Mouse (Mus musculus) CH12.LX (cell line): ENCODE measurements at regions not wholly inside any gene's neighbourhood (a gene's known extent, or its start where the extent isn't known, plus 50 kb on each side); places are given as distances from the start of the nearest gene placed in this dataset.

Experiments used
- CHD2 ChIP-seq: IDR thresholded peaks from 2 replicates; pipeline ENCODE4 v1.6.1; 2011; ENCODE audit warnings: low read length, improper control_type of control experiment
- CTCF ChIP-seq, 2 experiments: IDR thresholded peaks in 1 of 2; conservative IDR thresholded peaks in 1 of 2; 2 replicates each; pipeline ENCODE4 v1.5.1; 2011 to 2012; ENCODE audit warnings: low read depth in 2 of 2, low read length in 2 of 2, improper control_type of control experiment in 1 of 2, inconsistent platforms in 1 of 2, mild to moderate bottlenecking in 1 of 2, moderate library complexity in 1 of 2
- GABPA ChIP-seq: IDR thresholded peaks from 2 replicates; pipeline ENCODE4 v1.6.1; 2012; ENCODE audit warnings: low read depth, low read length, improper control_type of control experiment, inconsistent platforms; ENCODE audit not compliant: insufficient replicate concordance
- HCFC1 ChIP-seq: IDR thresholded peaks from 2 replicates; pipeline ENCODE4 v1.6.1; 2012; ENCODE audit warnings: low read depth, mild to moderate bottlenecking, inconsistent platforms, low read length, improper control_type of control experiment
- JUN ChIP-seq: IDR thresholded peaks from 2 replicates; pipeline ENCODE4 v1.6.1; 2011; ENCODE audit warnings: low read depth, mild to moderate bottlenecking, low read length, improper control_type of control experiment, moderate library complexity; ENCODE audit not compliant: insufficient read depth
- MXI1 ChIP-seq: IDR thresholded peaks from 2 replicates; pipeline ENCODE4 v1.6.1; 2011; ENCODE audit warnings: mild to moderate bottlenecking, low read depth, low read length, improper control_type of control experiment
- POLR2A ChIP-seq: IDR thresholded peaks from 2 replicates; pipeline ENCODE4 v1.6.1; 2011; ENCODE audit warnings: low read depth, mild to moderate bottlenecking, improper control_type of control experiment, low read length
- ZNF384 ChIP-seq: IDR thresholded peaks from 2 replicates; pipeline ENCODE4 v1.6.1; 2012; ENCODE audit warnings: low read depth, low read length, improper control_type of control experiment, inconsistent platforms

GRCm38 (mm10) chr5:75283841-75284240 lies 131.7 kb downstream of the Pdgfra start:
- TF ChIP-seq ZNF384: no peak
- TF ChIP-seq CHD2: no peak
- TF ChIP-seq HCFC1: no peak
- no peak for TF ChIP-seq MXI1
- no peak for TF ChIP-seq CTCF (conservative IDR thresholded peaks at IDR 0.05 in 1 of 2, IDR thresholded peaks at IDR 0.05 in 1 of 2; ENCODE audit: low read depth in 2 of 2, low read length in 2 of 2)
- TF ChIP-seq POLR2A: no peak
- no peak for TF ChIP-seq GABPA
- no peak for TF ChIP-seq JUN
